Mouse (Mus musculus) ES-Bruce4 (cell line): Measurements from ENCODE around the gene P2ry14.

ENCODE experiments used
- CTCF ChIP-seq: IDR thresholded peaks from one replicate; pipeline ENCODE4 v1.8.1; 2011; ENCODE audit warnings: low read depth, low read length
- EP300 ChIP-seq: IDR thresholded peaks from 2 replicates; pipeline ENCODE4 v1.6.1; 2011; ENCODE audit warnings: low read depth, low read length; ENCODE audit not compliant: insufficient read depth
- POLR2A ChIP-seq: IDR thresholded peaks from one replicate; pipeline ENCODE4 v1.8.1; 2011; ENCODE audit warnings: low read length; ENCODE audit not compliant: insufficient read depth

GRCm38 (mm10) chr3:59129547-59129946, 23.9 kb downstream of the P2ry14 start:
- TF ChIP-seq POLR2A (no peak), CTCF (no peak), EP300 (no peak)
